Mouse (Mus musculus): Measurements from ENCODE around the gene Ccdc80. TPM values are rescaled to one million over a fixed set of nuclear protein-coding genes. Genes with fewer than 3 reads are reported as not detected.

Gene Ccdc80
- polyA plus RNA-seq, 1 experiment from 2014 or later = 88.5 TPM

- Histone ChIP-seq H3K36me3 (ENCODE audit: control insufficient read depth, insufficient read depth, low read length) (peaks cover 74% of the 10 kb centered on the region), H3K4me1 (ENCODE audit: control insufficient read depth in 2 of 2, insufficient read depth in 2 of 2, low read length in 2 of 2) (no peaks in the 10 kb centered on the region), H3K9ac (ENCODE audit: low read length) (no peak overlapping the region), H3K4me2 (ENCODE audit: low read length) (no peak overlapping the region), H3K4me3 (ENCODE audit: control insufficient read depth in 1 of 2, insufficient read depth in 1 of 2, low read depth in 1 of 2, low read length in 2 of 2) (no peak overlapping the region), H3K27me3 (ENCODE audit: control insufficient read depth, insufficient read depth, low read length) (no peaks in the 10 kb centered on the region), H3K27ac (replicated peaks in 1 of 2; ENCODE audit: control insufficient read depth in 1 of 2, insufficient read depth in 1 of 2, low read depth in 2 of 2, low read length in 2 of 2) (no peak overlapping the region), H3K9me3 (ENCODE audit: control insufficient read depth, low read length) (no peaks in the 10 kb centered on the region)
- no peak for ATAC-seq (ENCODE audit: insufficient number of reproducible peaks, insufficient read depth, low FRiP score, low read depth)
- WGBS = 83% methylated on average over 5 of the region's 5 CpGs
Observed at GRCm38 (mm10) chr16:45142565-45142964, 49.4 kb downstream of the Ccdc80 start.

DNA sequence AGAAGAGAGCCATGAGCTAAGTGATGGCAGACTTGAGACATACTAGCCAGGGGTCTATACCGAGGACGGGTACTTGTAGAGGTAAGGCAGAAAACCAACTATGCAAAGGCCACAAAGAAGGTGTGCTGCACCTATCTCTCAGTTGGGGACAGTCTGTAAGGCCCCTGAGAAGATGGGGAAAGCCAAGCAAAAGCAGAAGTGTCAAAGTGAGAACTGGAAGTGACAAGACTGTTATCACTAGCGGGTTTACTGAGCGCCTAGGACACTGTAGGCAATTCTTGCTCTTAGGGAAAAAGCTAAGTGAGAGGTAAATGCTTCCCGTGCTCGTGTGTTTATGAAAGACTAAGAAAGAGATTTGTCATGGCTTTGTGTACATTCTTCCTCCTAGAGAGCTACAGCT lies 51.9 kb downstream of the Ccdc80 start:
- Histone ChIP-seq H3K9ac (ENCODE audit: low read length) (no peak overlapping the region), H3K36me3 (ENCODE audit: control insufficient read depth, insufficient read depth, low read length) (peaks cover 84% of the 10 kb centered on the region), H3K27ac (replicated peaks in 1 of 2; ENCODE audit: control insufficient read depth in 1 of 2, insufficient read depth in 1 of 2, low read depth in 2 of 2, low read length in 2 of 2) (no peak overlapping the region), H3K27me3 (ENCODE audit: control insufficient read depth, insufficient read depth, low read length) (no peaks in the 10 kb centered on the region), H3K4me2 (ENCODE audit: low read length) (no peak overlapping the region), H3K4me3 (ENCODE audit: control insufficient read depth in 1 of 2, insufficient read depth in 1 of 2, low read depth in 1 of 2, low read length in 2 of 2) (no peak overlapping the region), H3K9me3 (ENCODE audit: control insufficient read depth, low read length) (no peaks in the 10 kb centered on the region), H3K4me1 (ENCODE audit: control insufficient read depth in 2 of 2, insufficient read depth in 2 of 2, low read length in 2 of 2) (no peaks in the 10 kb centered on the region)
- WGBS = 80% methylated on average over 6 of the region's 6 CpGs
- no peak for ATAC-seq (ENCODE audit: insufficient number of reproducible peaks, insufficient read depth, low FRiP score, low read depth)

GRCm38 (mm10) chr16:45148488-45149082 lies 55.4 kb downstream of the Ccdc80 start:
- no peaks in the 10 kb centered on the region for H3K27me3 ChIP-seq (ENCODE audit: control insufficient read depth, insufficient read depth, low read length)
- H3K36me3 ChIP-seq (ENCODE audit: control insufficient read depth, insufficient read depth, low read length) = peaks cover 82% of the 10 kb centered on the region
- no peaks in the 10 kb centered on the region for H3K9me3 ChIP-seq (ENCODE audit: control insufficient read depth, low read length)
- no peaks in the 10 kb centered on the region for H3K4me1 ChIP-seq (ENCODE audit: control insufficient read depth in 2 of 2, insufficient read depth in 2 of 2, low read length in 2 of 2)
- no peak overlapping the region for H3K4me2 ChIP-seq (ENCODE audit: low read length)
- no peak overlapping the region for H3K27ac ChIP-seq (replicated peaks in 1 of 2; ENCODE audit: control insufficient read depth in 1 of 2, insufficient read depth in 1 of 2, low read depth in 2 of 2, low read length in 2 of 2)
- no peak overlapping the region for H3K9ac ChIP-seq (ENCODE audit: low read length)
- H3K4me3 ChIP-seq (ENCODE audit: control insufficient read depth in 1 of 2, insufficient read depth in 1 of 2, low read depth in 1 of 2, low read length in 2 of 2) = no peak overlapping the region
- ATAC-seq (ENCODE audit: insufficient number of reproducible peaks, insufficient read depth, low FRiP score, low read depth) = no peak
- 94% methylated on average over 10 of the region's 10 CpGs for WGBS

DNA sequence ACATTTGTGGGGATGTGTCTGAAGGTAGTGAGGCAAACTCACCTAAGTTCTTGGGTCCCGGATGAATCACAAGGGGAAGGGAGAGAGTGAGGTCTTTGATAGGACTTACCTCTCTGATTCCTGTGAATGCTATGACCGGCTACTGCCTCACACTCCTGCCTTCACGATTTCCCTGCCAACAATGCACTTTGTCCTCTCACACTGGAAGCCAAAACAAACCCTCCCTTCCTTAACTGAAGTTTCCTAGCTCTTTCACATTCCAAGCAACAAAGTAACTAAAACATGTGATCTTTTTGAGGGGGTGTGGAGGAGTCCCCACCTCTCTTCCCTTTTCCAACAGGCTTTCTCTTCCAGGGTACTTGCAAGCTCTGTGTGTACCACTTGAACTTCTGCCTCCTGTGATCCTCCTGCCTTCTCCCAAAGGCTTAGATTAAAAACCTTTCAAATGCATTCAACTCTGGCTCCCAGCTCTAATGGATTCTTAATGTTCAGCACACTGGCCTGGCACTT lies 61.6 kb downstream of the Ccdc80 start:
- Histone ChIP-seq H3K27ac (replicated peaks in 1 of 2; ENCODE audit: control insufficient read depth in 1 of 2, insufficient read depth in 1 of 2, low read depth in 2 of 2, low read length in 2 of 2) (no peak overlapping the region; a peak in 1 of 4 replicates), H3K27me3 (ENCODE audit: control insufficient read depth, insufficient read depth, low read length) (no peaks in the 10 kb centered on the region), H3K36me3 (ENCODE audit: control insufficient read depth, insufficient read depth, low read length) (peaks cover 36% of the 10 kb centered on the region), H3K4me1 (ENCODE audit: control insufficient read depth in 2 of 2, insufficient read depth in 2 of 2, low read length in 2 of 2) (peaks cover 5 to 11% of the 10 kb centered on the region in 2 experiments; a peak in 3 of 4 replicates), H3K4me2 (ENCODE audit: low read length) (no peak overlapping the region), H3K4me3 (ENCODE audit: control insufficient read depth in 1 of 2, insufficient read depth in 1 of 2, low read depth in 1 of 2, low read length in 2 of 2) (no peak overlapping the region), H3K9me3 (ENCODE audit: control insufficient read depth, low read length) (no peaks in the 10 kb centered on the region), H3K9ac (ENCODE audit: low read length) (no peak overlapping the region)
- 79% methylated on average over 3 of the region's 3 CpGs for WGBS
- ATAC-seq (ENCODE audit: insufficient number of reproducible peaks, insufficient read depth, low FRiP score, low read depth) = no peak

GRCm38 (mm10) chr16:45158136-45158521 lies 64.9 kb downstream of the Ccdc80 start:
- WGBS = under 1% methylated on average over 20 of the region's 20 CpGs
- ATAC-seq (ENCODE audit: insufficient number of reproducible peaks, insufficient read depth, low FRiP score, low read depth) = peak; percentile 73

DNA sequence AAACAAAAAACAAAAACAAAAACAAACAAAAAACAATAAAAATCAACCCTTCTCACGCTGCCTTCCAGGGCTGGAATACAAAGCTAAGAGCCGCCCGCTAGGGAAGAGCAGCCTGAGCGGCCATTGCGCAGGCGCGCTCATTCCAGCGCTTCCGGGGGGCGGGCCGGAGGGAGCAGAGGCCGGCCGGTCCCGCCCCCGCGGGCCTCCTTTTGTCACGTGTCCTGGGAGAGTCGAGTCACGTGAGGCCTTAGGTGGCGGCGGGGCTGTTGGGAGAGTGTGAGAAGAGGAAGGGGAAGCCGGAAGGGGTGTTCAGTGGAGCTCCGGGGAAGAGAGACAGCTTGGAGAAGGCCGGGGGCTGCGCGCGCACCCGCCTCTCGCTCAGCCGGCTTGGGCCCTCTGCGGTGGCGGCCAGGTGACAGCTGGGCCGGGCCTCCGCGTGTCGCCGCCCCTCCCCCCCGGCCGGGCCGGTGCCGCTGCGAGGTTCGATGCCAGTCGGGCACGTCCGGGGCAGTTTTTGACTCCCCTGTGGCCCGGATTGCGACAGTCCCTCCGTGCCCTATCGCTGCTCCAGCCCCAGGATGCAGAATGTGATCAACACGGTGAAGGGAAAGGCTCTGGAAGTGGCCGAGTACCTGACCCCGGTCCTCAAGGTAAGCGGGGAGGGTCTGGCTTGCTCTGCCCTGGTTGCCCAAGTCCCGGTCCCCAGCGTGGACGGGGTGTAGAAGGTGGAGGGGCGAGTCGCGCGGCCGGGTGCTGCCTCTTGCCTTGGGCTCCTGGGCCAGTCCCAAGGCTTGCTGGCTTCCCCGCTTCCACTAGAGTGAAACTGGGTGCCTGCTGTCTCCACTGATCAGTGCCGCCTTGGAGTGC lies 65.6 kb downstream of the Ccdc80 start, which contains the start of the genes Slc35a5 and Atg3:
Slc35a5 (minus strand) TSS at position 185 of the 867 bp plus-strand sequence.
Atg3 (plus strand) TSS at position 264 of the 867 bp plus-strand sequence.
- Histone ChIP-seq H3K4me3 (ENCODE audit: control insufficient read depth in 1 of 2, insufficient read depth in 1 of 2, low read depth in 1 of 2, low read length in 2 of 2) (peak within 1 kb of the TSS; percentile 88 to 94), H3K4me2 (ENCODE audit: low read length) (peak within 1 kb of the TSS; percentile 92), H3K9ac (ENCODE audit: low read length) (peak within 1 kb of the TSS; percentile 89), H3K4me1 (ENCODE audit: control insufficient read depth in 2 of 2, insufficient read depth in 2 of 2, low read length in 2 of 2) (peaks cover 5 to 22% of the 10 kb centered on the region in 2 experiments; a peak in 3 of 4 replicates), H3K27ac (replicated peaks in 1 of 2; ENCODE audit: control insufficient read depth in 1 of 2, insufficient read depth in 1 of 2, low read depth in 2 of 2, low read length in 2 of 2) (peak within 1 kb of the TSS; percentile 93 to 95), H3K9me3 (ENCODE audit: control insufficient read depth, low read length) (no peaks in the 10 kb centered on the region), H3K36me3 (ENCODE audit: control insufficient read depth, insufficient read depth, low read length) (peaks cover 17% of the 10 kb centered on the region), H3K27me3 (ENCODE audit: control insufficient read depth, insufficient read depth, low read length) (no peaks in the 10 kb centered on the region)
- peak; percentile 99 for ATAC-seq (ENCODE audit: insufficient number of reproducible peaks, insufficient read depth, low FRiP score, low read depth)
- WGBS = under 1% methylated on average over 56 of the region's 64 CpGs

More at GRCm38 (mm10) chr16:45158136-45158521, 64.9 kb downstream of the Ccdc80 start:
- peak overlapping the region; percentile 69 to 94 for H3K4me3 ChIP-seq (ENCODE audit: control insufficient read depth in 1 of 2, insufficient read depth in 1 of 2, low read depth in 1 of 2, low read length in 2 of 2)
- peak overlapping the region; percentile 93 to 95 for H3K27ac ChIP-seq (replicated peaks in 1 of 2; ENCODE audit: control insufficient read depth in 1 of 2, insufficient read depth in 1 of 2, low read depth in 2 of 2, low read length in 2 of 2)
- no peaks in the 10 kb centered on the region for H3K27me3 ChIP-seq (ENCODE audit: control insufficient read depth, insufficient read depth, low read length)
- peak overlapping the region; percentile 83 for H3K9ac ChIP-seq (ENCODE audit: low read length)
- peaks cover 5 to 22% of the 10 kb centered on the region in 2 experiments; a peak in 3 of 4 replicates for H3K4me1 ChIP-seq (ENCODE audit: control insufficient read depth in 2 of 2, insufficient read depth in 2 of 2, low read length in 2 of 2)
- peaks cover 17% of the 10 kb centered on the region for H3K36me3 ChIP-seq (ENCODE audit: control insufficient read depth, insufficient read depth, low read length)
- peak overlapping the region; percentile 92 for H3K4me2 ChIP-seq (ENCODE audit: low read length)
- H3K9me3 ChIP-seq (ENCODE audit: control insufficient read depth, low read length) = no peaks in the 10 kb centered on the region

GRCm38 (mm10) chr16:45159389-45159716 lies 66.2 kb downstream of the Ccdc80 start:
- H3K9me3 ChIP-seq (ENCODE audit: control insufficient read depth, low read length) = no peaks in the 10 kb centered on the region
- ATAC-seq (ENCODE audit: insufficient number of reproducible peaks, insufficient read depth, low FRiP score, low read depth) = no peak
- H3K4me3 ChIP-seq (ENCODE audit: control insufficient read depth in 1 of 2, insufficient read depth in 1 of 2, low read depth in 1 of 2, low read length in 2 of 2) = peak overlapping the region; percentile 88 to 94
- no peaks in the 10 kb centered on the region for H3K27me3 ChIP-seq (ENCODE audit: control insufficient read depth, insufficient read depth, low read length)
- peaks cover 5 to 22% of the 10 kb centered on the region in 2 experiments; a peak in 3 of 4 replicates for H3K4me1 ChIP-seq (ENCODE audit: control insufficient read depth in 2 of 2, insufficient read depth in 2 of 2, low read length in 2 of 2)
- peaks cover 17% of the 10 kb centered on the region for H3K36me3 ChIP-seq (ENCODE audit: control insufficient read depth, insufficient read depth, low read length)
- H3K9ac ChIP-seq (ENCODE audit: low read length) = peak overlapping the region; percentile 89
- 4% methylated on average over 11 of the region's 11 CpGs for WGBS
- H3K27ac ChIP-seq (replicated peaks in 1 of 2; ENCODE audit: control insufficient read depth in 1 of 2, insufficient read depth in 1 of 2, low read depth in 2 of 2, low read length in 2 of 2) = peak overlapping the region; percentile 87 to 95
- H3K4me2 ChIP-seq (ENCODE audit: low read length) = peak overlapping the region; percentile 92

All from heart, embryonic 14.5 days (tissue).